Mouse (Mus musculus) kidney, adult 11 months (tissue): ENCODE data around the gene Gm20388.

ENCODE experiments used
- DNase-seq: peaks from one replicate; pipeline ENCODE4 v3.0.0; 2022

Gene Gm20388

DNA sequence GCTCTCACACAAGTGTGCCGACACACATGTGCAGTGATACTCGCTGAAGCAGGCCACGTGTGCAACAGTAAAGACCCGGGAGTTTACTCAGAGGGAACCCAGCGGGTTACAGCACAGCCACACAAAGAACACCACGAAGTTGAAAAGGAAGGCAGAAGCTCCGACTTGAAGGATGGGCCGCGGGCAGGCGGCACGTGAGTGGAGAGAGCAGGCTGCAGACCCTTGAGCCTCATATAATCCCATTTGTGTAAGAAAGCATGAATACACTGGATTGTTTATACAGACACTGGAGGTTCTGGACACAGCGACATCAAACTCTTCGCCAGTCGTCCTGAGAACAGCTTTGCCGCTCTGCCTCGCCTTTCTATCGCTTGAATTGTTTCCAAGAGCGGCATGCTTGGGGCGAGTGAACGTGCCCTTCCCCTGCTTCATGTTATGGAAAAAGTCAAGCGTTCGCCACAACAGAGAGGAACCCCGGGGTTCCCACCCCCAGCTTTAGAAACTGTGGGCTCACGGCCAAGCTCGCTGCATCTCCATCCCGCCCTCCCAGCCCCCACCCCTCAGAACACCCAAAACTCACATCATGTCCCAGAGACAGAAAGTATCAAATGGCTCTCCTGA lies 1569.9 kb downstream of the Gm20388 start:
- no peak for DNase-seq

DNA sequence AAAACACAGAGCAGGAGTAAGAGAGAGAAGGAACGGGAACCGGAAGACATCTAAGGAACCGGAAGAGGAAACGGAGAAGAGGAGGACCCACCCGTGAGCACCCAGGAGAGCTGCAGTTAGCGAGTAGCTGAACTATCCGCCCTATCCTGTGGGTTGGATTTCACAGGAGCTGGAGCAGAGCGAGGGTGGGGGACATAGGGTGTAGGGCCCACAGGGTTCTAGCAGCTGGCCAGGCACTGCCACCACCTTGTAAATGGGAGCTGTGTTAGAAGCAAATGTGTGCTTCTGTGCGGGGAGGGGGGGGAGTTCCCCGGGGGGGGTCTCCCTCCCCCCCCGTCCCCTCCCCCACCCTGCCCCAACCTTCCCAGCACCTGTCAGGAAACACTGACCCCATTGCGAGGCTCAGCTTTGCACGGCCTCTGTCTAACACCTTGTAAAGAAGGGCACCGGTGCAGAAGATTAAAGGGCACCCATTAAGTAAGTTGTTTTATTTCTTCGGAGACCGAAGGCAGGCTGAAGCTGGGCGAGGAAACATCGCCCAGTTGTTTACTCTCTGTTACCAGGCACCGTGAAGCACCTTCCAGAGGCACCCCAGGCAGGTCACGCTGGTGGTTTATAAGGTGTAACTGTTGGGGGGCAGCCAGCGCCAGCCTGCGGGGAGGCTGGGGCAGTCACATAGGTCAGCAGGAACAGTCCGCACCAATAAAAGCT lies 1573.6 kb downstream of the Gm20388 start:
- DNase-seq = no peak

DNA sequence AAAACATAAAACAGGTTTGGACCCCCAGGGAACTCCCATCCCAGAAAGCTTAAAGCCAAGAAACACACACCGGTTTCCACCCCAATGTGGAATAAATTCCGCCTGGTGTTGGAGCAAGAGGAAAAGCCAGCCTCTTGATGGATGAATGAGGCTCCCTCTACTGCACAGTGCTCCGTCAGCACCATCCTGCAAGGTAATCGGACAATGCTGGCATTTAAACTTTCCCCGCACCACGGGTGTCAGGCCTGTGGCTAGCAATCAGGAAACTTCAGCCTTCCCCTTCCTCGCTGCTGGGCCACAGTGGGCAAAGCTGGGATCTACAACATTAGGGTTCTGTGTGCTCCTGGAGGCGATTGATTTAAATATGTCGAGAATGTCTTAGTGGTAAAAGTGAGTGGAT lies 1581.0 kb downstream of the Gm20388 start:
- DNase-seq = no peak

DNA sequence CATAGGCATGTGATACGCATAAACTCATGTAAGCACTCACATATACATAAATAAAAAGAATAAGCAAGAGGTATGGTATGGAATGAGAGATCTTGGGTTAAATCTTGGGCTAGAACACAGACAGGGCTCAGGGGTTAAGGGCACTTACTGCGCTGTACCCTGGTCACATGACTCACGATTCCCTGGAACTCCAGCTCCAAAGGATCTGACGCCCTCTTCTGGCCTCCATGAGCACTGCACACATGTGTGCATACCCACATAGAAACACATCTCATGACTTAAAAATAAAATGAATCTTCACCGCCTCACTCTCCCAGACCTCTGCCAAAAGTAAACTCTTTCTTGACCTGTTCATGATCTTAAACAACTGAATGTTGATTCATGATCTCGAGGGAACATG lies 1587.0 kb downstream of the Gm20388 start:
- no peak for DNase-seq

DNA sequence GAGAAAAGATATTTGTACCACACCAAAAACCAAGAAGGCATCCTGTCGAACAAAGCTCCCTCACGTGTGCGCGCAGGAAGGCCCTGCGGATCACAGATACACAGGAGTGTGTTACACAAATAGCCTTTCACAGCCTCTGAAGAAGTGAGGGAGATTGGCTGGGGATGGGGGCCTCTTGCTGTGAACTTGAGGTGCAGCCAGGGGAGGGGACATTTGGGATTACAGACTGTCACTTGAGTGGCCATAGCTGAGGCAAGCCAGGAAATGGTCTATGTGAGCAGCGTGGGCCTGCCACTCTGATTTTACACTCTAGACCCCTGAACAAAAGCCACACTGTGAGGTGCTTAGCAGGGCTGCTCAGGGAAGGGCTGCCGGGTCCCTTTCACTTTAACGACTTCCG lies 1601.1 kb downstream of the Gm20388 start:
- no peak for DNase-seq

DNA sequence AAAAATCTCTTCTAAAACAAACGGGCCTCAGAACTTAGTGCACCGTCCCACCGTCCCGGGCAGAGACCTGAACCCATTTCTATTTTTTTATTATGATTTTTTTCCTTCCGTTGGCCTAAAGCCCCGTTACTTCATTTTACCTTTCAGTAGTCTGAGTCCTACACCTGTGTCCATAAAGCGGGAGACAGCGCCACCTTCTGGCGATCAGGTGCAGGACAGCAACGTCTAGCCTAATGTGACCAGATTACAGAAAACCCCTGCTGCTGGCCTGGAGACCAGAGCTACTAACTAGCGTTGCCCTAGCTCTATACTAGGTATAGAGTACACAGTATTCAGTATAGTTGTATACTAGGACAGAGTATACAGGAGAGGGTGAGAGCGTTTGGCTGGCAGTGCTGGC lies 1602.8 kb downstream of the Gm20388 start:
- DNase-seq = peak; percentile 52

DNA sequence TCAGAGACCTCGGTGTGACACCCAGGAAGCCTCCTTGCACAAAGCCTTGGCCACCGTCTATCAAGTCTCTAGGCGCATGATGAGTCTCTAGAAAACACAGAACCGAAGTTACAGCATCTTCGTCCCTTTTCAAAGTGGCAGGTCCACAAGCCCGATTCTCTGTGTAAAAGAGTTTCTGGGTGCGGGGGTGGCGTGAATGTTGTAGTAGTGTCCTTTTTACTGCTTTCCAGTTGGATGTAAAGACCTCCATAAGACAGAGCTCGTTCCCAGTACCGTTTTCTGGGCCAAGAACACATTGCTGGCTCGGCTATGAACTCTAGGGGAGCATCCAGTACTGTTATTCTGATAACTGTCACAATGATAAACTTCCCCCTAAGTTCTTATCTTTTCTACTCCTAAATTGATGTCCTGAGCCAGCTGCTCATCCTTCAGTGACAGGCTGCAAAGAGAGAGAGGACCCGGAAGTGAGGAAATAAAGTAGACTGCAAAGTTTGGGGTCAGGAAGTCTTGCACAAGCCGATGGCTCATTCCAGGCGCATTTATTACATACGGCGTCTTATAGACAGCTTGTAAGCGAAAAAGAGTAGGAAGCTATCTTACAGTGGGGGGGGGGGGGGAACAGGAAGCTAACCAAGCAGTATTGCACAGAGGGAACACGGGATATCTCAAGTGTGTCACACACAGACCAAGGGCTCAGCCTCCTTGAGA lies 1614.6 kb downstream of the Gm20388 start:
- no peak for DNase-seq

DNA sequence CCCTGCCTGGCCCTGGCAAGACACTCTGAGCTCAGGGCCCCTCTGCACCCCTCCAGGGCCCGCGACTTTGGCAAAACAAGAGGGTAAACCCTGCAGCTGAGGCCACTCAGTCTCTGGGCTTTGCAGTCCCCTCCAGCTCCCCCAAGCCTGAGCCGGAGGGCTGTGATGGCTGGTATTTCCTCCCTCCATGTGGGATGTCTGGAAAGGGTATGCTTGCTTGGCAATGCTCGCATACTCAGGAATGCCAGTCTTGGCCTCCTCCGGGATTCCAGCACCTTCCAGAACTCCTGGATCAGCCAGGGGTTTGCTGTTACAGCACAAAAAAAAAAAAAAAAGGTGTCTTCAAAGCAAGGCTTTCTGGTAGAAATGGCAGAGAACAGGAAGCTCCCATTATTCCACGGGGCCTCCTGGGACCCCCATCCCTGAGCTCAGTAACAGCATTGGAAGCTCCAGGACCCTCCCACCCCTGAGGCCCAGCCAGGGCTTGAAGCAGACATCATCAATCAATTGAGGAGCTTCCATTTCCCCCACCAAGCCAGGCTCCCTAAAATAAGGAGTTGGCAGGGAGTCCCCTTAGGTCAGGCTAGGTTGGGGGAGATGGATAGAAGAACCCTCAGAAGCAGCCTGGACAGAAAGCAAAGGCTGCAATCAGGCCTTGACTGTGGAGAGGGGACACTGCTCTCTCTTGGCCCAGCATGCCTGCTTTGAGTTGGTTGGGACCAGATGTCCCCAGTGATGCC lies 1616.3 kb downstream of the Gm20388 start:
- DNase-seq = no peak

DNA sequence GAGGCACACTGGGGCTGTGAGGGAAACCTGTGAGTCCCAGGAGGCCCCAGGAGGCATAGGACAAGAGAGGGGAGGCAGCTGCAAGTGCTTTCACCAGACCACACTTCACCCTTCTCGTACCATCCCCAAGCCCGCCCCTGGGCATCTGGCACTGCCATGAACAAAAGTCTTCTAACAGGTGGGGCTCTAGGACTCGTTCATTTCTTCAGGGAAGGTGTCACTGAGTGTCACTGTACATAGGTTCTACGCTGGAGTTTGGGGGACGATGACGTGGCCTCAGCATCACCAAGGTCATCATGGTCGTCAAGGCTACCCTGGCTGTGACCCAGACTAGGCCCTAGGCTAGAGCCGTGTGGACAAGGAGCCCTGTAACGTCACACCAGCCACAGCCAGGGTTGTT lies 1617.1 kb downstream of the Gm20388 start:
- DNase-seq = no peak

DNA sequence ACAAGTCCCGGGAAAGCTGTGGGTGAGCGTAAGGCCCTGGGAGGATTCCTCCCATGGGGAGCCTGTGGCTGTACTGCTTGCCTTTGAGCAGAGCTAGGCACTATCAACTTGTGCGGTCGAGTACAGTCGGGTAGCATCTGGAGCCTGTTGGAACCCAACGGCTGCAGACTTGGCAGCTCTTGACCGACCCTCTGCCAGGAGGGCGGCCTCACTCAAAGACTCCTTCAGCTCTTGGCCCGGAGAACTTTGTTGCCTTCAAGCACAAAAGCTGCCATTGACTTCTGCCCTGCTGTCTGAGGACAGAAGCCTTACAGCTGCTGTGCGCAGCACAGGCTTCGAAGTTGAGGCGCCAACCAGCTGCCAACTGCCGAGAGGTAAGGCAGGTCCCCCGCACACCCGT lies 1618.1 kb downstream of the Gm20388 start:
- DNase-seq = no peak

DNA sequence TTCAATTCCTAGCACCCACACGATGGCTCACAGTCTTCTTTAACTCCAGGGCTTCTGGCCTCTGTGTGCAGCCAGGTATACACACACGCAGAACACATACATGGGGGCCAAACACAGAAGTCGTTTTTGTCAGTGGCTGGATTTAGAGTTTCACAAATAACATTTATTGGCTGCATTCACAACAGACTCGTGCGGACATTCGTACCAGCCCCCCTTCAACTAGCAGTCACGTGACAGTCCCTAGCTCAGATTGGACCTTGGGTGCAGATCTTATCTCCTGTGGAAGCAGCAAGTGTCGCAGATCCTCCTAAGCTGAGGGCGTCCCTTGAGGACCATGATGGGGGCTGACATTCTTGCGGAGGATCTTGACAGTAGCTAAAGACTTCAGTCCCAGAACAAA lies 1620.0 kb downstream of the Gm20388 start:
- no peak for DNase-seq

DNA sequence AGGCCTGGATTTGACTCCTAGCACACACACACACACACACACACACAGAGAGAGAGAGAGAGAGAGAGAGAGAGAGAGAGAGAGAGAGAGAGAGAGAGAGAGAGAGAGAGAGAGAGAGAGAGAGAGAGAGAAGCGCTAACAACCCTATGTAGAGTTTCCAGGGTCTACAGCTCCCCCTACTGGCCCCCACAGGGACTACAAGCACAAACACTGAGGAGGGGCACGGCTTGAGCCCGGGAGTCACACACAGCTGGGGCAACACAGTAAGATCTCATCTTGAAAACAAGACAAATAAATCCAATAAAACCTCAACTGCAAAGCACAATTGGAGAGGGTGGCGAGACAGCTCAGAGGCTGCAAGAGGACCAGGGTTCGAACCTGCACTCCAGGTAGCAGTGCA lies 1621.7 kb downstream of the Gm20388 start:
- DNase-seq = no peak

DNA sequence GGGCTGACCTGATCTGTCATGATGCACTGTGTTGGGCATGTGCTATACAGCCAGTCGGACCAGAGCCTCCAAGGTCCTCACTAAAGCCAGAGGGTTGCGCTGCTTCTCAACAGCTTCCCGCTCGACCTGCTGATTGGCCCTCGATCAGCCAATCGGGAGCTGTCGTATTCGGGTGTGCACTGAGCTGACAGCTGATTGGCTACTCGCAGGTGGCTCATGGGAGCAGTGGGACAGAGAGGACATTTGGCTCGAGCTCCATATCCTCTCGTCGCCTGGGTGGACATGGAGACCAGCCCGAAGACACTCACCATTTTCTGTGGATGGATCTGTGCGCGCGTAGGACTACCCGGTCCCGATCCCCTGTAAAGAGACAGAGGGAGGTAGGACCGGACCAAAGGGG lies 1631.2 kb downstream of the Gm20388 start:
- no peak for DNase-seq

DNA sequence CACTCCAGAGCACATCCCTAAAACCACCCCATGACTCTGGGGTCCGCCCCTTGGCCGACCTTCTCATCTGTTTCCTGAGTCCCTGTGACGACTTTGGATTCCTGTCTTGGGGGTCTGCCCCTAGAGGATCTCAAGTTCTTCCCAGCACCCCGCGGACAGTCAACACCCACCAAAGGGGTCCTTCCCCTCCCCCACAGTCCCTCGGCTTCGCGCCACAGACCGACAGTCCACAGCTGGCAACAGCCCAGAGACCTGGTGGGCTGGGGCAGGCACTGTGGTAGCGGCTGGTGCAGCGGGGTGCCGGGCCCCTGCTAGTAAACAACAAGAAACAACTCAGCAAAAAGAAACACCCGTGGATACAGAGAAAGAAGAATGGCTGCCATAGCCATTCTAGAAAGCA lies 1632.3 kb downstream of the Gm20388 start:
- DNase-seq = no peak

DNA sequence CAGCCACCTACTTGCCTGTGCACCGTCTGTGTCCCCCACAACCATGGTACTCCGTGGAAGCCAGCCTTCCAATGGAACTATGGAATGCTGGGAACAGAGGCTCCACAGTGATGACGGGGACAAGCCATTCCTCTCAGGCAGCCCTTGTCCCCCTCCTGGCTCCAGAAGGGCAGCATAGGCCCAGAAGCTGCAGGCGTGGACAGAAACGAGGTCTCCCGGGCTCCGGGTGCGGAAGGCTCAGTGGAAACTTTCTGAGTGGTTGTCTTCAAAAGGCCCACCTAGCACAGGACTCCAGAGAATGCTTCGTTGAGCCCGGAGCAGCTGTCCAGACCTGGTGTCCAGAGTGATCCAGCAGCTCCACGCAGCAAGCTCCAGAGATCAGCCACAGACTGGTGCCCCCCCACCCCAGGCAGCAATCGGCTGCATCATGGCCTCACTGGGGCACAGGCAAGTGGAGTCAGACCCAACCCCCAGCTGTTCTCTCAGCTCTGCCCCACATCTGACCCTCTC lies 1633.7 kb downstream of the Gm20388 start, which contains the start of gene 1700018B08Rik:
1700018B08Rik (minus strand) TSS at position 45 of the 510 bp plus-strand sequence.
- DNase-seq = no peak

DNA sequence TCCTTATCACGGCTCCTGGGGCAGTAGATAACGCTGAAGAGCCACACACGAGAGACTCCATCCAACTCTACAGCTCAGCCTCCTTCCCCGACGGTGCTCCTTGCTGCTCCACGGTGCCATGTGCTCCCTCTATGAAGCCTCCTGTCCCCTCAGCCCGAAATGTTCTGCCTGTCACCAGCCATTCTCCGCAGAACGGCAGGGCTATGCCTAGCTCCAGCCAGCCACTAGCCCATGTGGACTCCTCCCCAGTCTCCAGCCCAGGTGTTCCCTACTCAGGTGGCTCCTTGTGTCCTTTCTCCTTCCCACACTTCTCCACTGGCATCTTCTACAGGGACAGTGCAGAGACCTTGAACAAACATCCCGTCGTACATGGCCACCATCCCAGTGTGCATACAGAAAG lies 1634.3 kb downstream of the Gm20388 start:
- DNase-seq = no peak

DNA sequence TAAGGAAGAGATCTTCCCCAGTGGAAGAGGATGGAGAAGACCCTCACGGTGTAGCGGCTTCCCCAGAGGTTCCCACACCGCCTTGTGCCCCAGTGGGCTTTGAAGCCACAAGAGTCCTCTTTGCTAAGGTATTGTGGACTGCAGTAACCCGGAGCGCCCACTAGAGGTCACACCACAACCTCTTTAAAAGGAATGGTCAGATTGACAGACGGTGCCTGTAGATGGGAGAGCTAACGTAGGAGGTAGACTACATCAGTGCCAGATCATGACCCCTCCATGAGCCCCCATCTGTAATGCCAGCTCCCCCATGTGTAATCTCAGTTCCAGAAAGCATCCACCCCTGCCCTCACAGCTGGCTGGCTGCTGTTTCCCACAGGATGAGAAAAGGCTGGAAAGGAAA lies 1636.5 kb downstream of the Gm20388 start:
- DNase-seq = peak; percentile 59

DNA sequence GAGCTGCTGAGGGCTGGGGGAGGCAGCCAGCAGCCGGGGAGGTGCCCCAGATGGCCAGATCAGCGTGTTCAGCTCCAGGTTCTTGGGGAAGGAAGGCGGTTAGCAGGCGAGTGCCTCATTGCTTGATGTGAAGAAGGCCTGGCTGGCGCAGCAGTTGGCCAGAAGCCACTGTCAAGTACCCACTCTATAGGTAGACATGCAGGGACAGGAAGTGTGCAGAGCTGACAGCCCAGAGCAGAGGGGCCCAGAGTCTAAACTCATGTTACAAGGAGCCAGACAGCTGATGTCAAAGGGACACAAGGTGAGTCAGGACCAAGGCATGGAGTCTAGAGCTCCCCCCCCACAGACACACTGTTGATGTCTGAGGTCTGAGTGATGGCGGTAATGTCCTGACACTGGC lies 1639.4 kb downstream of the Gm20388 start:
- DNase-seq = no peak

DNA sequence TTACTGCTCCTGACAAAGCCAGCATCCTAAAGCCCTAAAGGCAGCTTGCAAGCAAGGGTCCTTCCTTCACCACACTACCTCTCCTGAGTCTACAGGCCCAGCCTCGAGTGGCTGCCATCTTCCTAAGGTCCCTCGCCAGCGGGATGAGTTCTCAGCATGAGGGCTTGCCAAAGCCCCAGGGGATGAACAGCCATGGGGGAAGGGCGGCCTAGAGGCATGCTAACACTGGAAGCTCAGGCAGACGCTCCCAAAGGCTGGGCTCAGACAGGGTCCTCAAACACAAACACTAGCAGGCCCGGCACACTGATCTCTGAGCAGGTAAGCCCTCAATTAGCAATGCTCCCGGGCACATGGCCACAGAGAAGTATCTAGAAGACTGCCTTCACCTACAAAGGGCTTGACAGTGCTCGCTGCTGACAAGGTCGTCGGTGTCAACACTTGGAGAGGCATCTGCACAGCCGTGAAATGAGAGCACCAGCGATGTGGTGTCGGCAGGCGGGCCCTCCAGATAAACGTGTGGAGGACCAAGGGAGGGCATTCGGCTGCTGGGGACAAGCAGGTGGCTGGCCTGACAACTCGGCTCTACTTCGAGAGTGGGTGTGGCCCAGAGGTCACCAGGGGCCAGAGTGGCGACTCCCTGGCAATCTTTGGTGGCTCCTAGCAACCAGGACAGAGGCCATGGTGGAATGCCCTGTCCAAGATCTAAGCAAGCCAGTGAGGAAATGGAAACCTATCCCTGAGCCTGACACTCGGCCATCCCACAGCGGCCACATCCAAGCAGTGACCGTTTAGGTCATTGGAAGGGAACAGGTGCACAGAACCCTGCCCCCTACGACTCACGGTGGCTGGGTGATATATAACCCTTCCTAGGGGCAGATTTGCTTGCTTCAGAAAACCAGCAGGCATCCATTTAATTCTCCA lies 1640.7 kb downstream of the Gm20388 start:
- DNase-seq = no peak

DNA sequence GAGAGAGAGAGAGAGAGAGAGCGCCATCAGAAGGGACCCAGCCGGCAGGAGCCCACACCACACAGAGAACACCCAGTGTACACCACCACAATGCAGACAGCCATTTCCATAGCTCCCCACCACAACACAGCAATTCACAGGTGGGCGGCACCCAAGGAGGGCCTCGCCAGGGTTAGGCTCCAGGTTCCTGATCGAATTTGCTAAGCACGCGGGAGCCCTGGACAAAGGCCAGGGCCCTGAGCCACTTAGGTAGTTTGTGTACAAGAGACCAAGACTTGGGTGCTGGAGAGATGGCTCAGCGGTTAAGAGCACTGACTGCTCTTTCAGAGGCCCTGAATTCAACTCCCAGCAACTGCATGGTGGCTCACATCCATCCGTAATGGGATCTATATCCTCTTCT lies 1641.9 kb downstream of the Gm20388 start:
- no peak for DNase-seq

DNA sequence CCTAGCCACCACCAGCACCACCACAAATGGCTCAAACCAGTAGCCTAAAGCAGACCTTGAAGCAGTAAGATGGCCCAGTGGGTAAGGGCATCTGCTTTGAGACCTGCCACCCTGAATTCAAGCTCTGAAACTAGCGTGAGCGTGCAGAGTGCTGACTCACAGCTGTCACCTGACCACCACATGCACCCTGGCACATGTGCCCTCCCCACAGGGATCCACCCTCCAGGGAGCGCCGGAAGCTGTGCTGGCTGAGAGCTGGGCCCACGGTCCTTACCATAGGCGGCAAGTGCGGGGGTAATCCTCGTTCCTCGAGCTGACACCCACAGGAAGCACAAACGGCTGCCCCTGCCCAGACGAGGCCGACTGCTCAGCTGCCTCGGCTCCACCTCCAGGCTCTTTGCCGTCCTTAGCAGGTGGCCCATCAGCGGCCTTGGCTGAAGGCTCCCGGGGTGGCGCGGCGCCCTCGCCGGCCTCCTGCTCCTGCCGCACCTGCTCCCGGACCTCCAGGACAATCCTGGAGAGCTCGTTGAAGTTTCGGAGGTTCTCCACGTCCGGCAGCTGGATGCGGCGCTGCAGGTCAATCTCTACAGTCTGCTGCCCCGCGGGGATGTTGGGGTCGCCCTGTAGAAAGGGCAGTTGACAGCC lies 1643.3 kb downstream of the Gm20388 start:
- no peak for DNase-seq

DNA sequence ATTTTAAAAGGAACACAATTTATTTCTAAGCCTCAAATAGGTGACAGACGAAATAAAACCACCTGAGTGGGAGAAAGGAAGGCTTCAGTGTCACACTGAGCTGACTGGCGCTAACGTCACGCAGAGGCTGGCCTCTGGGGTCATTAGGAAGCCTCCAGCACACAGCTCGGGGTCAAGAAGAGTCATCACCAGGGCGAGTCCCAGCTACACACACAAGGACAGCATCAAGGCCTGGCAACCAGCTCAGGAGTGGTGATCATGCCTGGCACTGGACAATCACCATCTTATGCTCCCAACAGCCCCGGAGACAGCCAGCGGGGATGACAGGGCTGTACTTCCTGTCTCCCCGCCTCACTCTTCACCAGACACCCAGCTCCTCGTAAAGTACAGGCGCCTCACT lies 1647.1 kb downstream of the Gm20388 start:
- DNase-seq = no peak
